Mouse (Mus musculus) forebrain, embryonic 14.5 days (tissue): ENCODE results near the gene Rbck1. TPM values are rescaled to one million over a fixed set of nuclear protein-coding genes. Genes with fewer than 3 reads are reported as not detected.

Experiments used
- ATAC-seq: fragments of 200-750 bp; cut with Nextera tagmentation; 2 replicates; pipeline ENCODE4 v1.8.0; 2017; ENCODE audit warnings: mild to moderate bottlenecking, moderate library complexity
- DNase-seq: peaks from one replicate; pipeline ENCODE4 v3.0.0-alpha.2; 2015; ENCODE audit warnings: low spot score
- H3K27ac ChIP-seq: fragments of 300-500 bp; sonication (generic); 2 replicates; pipeline ENCODE4 v1.5.1; 2014; ENCODE audit warnings: low read depth, mild to moderate bottlenecking, control low read depth, low read length, moderate library complexity
- H3K27me3 ChIP-seq: fragments of 300-500 bp; sonication (generic); replicated peaks from 2 replicates; pipeline ENCODE4 v1.6.1; 2014; ENCODE audit warnings: low read length, control low read depth, mixed read lengths; ENCODE audit not compliant: control insufficient read depth, insufficient read depth
- H3K36me3 ChIP-seq: fragments of 300-500 bp; sonication (generic); 2 replicates; pipeline ENCODE4 v1.6.1; 2014; ENCODE audit warnings: low read length, control low read depth; ENCODE audit not compliant: control insufficient read depth, insufficient read depth
- H3K4me1 ChIP-seq: fragments of 300-500 bp; sonication (generic); 2 replicates; pipeline ENCODE4 v1.6.1; 2014; ENCODE audit warnings: antibody characterized with exemption, low read length, control low read depth; ENCODE audit not compliant: control insufficient read depth, insufficient read depth
- H3K4me2 ChIP-seq: fragments of 300-500 bp; sonication (generic); 2 replicates; pipeline ENCODE4 v1.6.1; 2014; ENCODE audit warnings: mild to moderate bottlenecking, control low read depth, low read length
- H3K4me3 ChIP-seq: fragments of 300-500 bp; sonication (generic); 2 replicates; pipeline ENCODE4 v1.5.1; 2014; ENCODE audit warnings: low read depth, low read length, control low read depth
- H3K9ac ChIP-seq: fragments of 300-500 bp; sonication (generic); 2 replicates; pipeline ENCODE4 v1.6.1; 2014; ENCODE audit warnings: mild to moderate bottlenecking, low read length, control low read depth, moderate library complexity
- H3K9me3 ChIP-seq: fragments of 300-500 bp; sonication (generic); replicated peaks from 2 replicates; pipeline ENCODE4 v1.6.1; 2016; ENCODE audit warnings: low read length, control low read depth, mixed read lengths; ENCODE audit not compliant: control insufficient read depth
- whole genome bisulfite sequencing: fragments of 180-500 bp; shearing (Covaris S2); extraction: QIAGEN DNeasy Blood & Tissue Kit; methylation state at CpG from one replicate; pipeline ENCODE4 v1.1.7; 2014; 5-methylcytosine and 5-hydroxymethylcytosine counted together
- polyA plus RNA-seq: library from polyadenylated mRNA; unstranded; fragments of >200 nt; fragmentation: Nextera tagmentation; extraction: Ambion mirVana; gene quantifications from 2 replicates; pipeline ENCODE4 v1.2.1, GENCODE M21; 2014

Gene Rbck1
- polyA plus RNA-seq, 1 experiment from 2014 or later, result 80.7 TPM

GRCm38 (mm10) chr2:152322198-152322597 lies 10.3 kb downstream of the Rbck1 start:
- no peak overlapping the region for H3K27ac ChIP-seq
- peaks cover 96% of the 10 kb centered on the region for H3K36me3 ChIP-seq
- no peak overlapping the region for H3K4me2 ChIP-seq
- DNase-seq (no peak), ATAC-seq (no peak)
- H3K4me3 ChIP-seq, result no peak overlapping the region
- no peaks in the 10 kb centered on the region for H3K9me3 ChIP-seq
- H3K9ac ChIP-seq, result no peak overlapping the region
- WGBS, result 96% methylated on average over 6 of the region's 6 CpGs
- no peaks in the 10 kb centered on the region for H3K4me1 ChIP-seq
- H3K27me3 ChIP-seq, result no peaks in the 10 kb centered on the region

DNA sequence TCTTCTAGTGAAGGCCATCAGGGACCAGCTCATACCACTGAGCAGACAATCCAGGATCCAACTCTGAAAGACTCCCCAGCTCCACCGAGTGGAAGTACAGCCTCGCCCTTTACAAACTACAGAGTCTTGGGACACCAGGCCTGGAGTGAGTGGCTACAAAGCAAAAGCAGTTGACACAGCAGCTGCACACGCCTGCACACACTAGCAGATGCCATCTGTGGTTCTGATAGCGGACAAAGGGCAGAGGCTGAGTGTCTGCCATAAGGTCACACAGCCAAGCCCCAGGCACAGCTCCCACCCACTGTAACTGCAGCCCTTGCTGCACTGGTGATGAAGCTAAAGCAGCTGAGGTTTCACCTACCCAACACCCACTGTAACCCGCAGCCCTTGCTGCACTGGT lies 10.9 kb downstream of the Rbck1 start:
- DNase-seq, result no peak
- H3K9me3 ChIP-seq, result no peaks in the 10 kb centered on the region
- 85% methylated on average over 5 of the region's 5 CpGs for WGBS
- no peaks in the 10 kb centered on the region for H3K4me1 ChIP-seq
- peaks cover 96% of the 10 kb centered on the region for H3K36me3 ChIP-seq
- no peak for ATAC-seq
- no peaks in the 10 kb centered on the region for H3K27me3 ChIP-seq
- H3K27ac ChIP-seq, result no peak overlapping the region
- no peak overlapping the region for H3K4me2 ChIP-seq
- no peak overlapping the region for H3K9ac ChIP-seq
- no peak overlapping the region for H3K4me3 ChIP-seq

DNA sequence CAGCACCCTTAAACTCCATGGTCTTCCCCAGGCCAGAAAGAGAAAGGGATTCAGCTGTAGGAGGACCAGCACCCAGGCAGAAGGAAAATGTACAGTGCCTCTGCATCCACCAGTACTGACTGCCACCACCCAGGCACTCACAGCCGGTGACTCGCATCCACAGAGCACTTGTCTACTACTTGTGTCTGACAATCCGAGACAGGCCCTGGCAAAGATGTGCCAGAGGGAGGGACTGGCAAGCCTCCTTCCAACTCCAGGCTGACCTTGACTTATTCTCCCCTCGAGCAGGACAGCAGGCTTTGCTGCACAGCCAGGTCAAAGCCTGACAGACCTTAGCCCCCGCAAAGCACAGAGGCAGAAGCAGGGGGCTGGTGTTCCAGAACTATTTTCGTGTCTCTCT lies 15.4 kb downstream of the Rbck1 start:
- WGBS, result 87% methylated on average over 6 of the region's 6 CpGs
- Histone ChIP-seq H3K9ac (no peak overlapping the region), H3K9me3 (no peaks in the 10 kb centered on the region), H3K36me3 (peaks cover 94% of the 10 kb centered on the region), H3K4me2 (no peak overlapping the region), H3K27me3 (no peaks in the 10 kb centered on the region), H3K4me3 (no peak overlapping the region), H3K27ac (no peak overlapping the region), H3K4me1 (no peaks in the 10 kb centered on the region)
- DNase-seq (no peak), ATAC-seq (no peak)

GRCm38 (mm10) chr2:152313926-152314325 lies 18.5 kb downstream of the Rbck1 start:
- ATAC-seq (no peak), DNase-seq (no peak)
- H3K27me3 ChIP-seq, result no peaks in the 10 kb centered on the region
- H3K4me3 ChIP-seq, result no peak overlapping the region
- no peaks in the 10 kb centered on the region for H3K9me3 ChIP-seq
- no peak overlapping the region for H3K4me2 ChIP-seq
- H3K36me3 ChIP-seq, result peaks cover 92% of the 10 kb centered on the region
- no peaks in the 10 kb centered on the region for H3K4me1 ChIP-seq
- H3K27ac ChIP-seq, result no peak overlapping the region
- 95% methylated on average over 6 of the region's 6 CpGs for WGBS
- no peak overlapping the region for H3K9ac ChIP-seq

DNA sequence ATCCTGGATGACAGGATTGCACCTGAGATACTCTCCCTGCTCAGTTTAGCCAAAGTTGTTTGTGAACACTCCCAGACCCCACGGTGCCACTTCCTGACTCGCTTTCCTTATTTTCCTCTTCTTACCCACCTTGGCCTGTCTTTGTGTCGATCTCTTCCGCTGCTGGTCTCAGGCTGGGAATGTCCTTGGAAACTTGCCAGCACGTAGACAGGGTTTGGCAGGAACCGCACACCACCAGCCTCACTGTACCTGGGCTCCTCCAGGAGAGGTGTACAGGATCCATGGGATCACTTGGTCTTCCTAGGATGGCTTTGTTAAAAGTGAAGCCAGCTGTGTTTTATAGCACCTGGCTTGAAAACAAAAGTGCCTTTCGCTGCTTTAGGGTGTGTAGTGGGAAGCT lies 19.5 kb downstream of the Rbck1 start:
- Histone ChIP-seq H3K4me2 (no peak overlapping the region), H3K27ac (no peak overlapping the region), H3K9ac (no peak overlapping the region), H3K36me3 (peaks cover 92% of the 10 kb centered on the region), H3K9me3 (no peaks in the 10 kb centered on the region), H3K4me1 (no peaks in the 10 kb centered on the region), H3K27me3 (no peaks in the 10 kb centered on the region), H3K4me3 (no peak overlapping the region)
- WGBS, result 72% methylated on average over 7 of the region's 7 CpGs
- no peak for DNase-seq
- no peak for ATAC-seq

DNA sequence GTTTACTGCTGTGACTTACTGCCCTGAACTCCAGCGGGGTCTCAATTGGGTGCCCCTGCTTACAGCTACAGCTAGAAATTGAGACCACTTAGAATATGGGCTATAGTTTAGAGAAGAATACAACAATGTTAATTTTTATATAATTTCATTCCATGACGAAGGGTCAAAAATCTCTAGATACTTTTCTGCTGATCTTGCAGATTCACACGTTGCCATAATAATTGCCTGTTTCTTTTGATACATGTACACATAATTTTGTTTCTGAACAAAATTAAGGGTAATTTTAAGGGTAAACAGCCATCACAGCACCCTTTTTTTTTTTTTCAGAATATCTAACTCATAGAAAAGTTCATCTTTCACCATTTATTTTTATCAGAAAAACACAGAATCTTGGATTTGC lies 25.3 kb downstream of the Rbck1 start:
- no peak for ATAC-seq
- DNase-seq, result no peak
- no peak overlapping the region for H3K4me3 ChIP-seq
- WGBS, result 91% methylated on average over 3 of the region's 3 CpGs
- H3K9me3 ChIP-seq, result no peaks in the 10 kb centered on the region
- peaks cover 86% of the 10 kb centered on the region for H3K36me3 ChIP-seq
- H3K4me1 ChIP-seq, result no peaks in the 10 kb centered on the region
- H3K27me3 ChIP-seq, result no peaks in the 10 kb centered on the region
- no peak overlapping the region for H3K27ac ChIP-seq
- H3K9ac ChIP-seq, result no peak overlapping the region
- H3K4me2 ChIP-seq, result no peak overlapping the region

- Histone ChIP-seq H3K9ac (no peak overlapping the region), H3K27ac (no peak overlapping the region), H3K9me3 (no peaks in the 10 kb centered on the region), H3K4me2 (no peak overlapping the region), H3K27me3 (no peaks in the 10 kb centered on the region), H3K36me3 (peaks cover 73% of the 10 kb centered on the region), H3K4me3 (no peak overlapping the region), H3K4me1 (no peaks in the 10 kb centered on the region)
- ATAC-seq (no peak), DNase-seq (no peak)
- WGBS, result 94% methylated on average over 6 of the region's 6 CpGs
These were observed 27.0 kb downstream of the Rbck1 start for GRCm38 (mm10) chr2:152305480-152305879.

- H3K9me3 ChIP-seq, result no peaks in the 10 kb centered on the region
- H3K4me1 ChIP-seq, result no peaks in the 10 kb centered on the region
- H3K4me3 ChIP-seq, result no peak overlapping the region
- no peak for ATAC-seq
- DNase-seq, result no peak
- H3K4me2 ChIP-seq, result no peak overlapping the region
- no peak overlapping the region for H3K27ac ChIP-seq
- peaks cover 60% of the 10 kb centered on the region for H3K36me3 ChIP-seq
- H3K9ac ChIP-seq, result no peak overlapping the region
- 84% methylated on average over 5 of the region's 5 CpGs for WGBS
- no peaks in the 10 kb centered on the region for H3K27me3 ChIP-seq
These were observed 28.7 kb downstream of the Rbck1 start for GRCm38 (mm10) chr2:152303781-152304180.

- DNase-seq (no peak), ATAC-seq (no peak)
- Histone ChIP-seq H3K9ac (no peak overlapping the region), H3K4me1 (no peaks in the 10 kb centered on the region), H3K4me3 (no peak overlapping the region), H3K9me3 (no peaks in the 10 kb centered on the region), H3K4me2 (no peak overlapping the region), H3K27ac (no peak overlapping the region), H3K27me3 (no peaks in the 10 kb centered on the region), H3K36me3 (peaks cover 51% of the 10 kb centered on the region)
- WGBS, result 97% methylated on average over 2 of the region's 2 CpGs
These were observed 29.6 kb downstream of the Rbck1 start for GRCm38 (mm10) chr2:152302862-152303261.
